ENCODE assay signal across 8 mouse cellular contexts in the genomic region with DNA sequence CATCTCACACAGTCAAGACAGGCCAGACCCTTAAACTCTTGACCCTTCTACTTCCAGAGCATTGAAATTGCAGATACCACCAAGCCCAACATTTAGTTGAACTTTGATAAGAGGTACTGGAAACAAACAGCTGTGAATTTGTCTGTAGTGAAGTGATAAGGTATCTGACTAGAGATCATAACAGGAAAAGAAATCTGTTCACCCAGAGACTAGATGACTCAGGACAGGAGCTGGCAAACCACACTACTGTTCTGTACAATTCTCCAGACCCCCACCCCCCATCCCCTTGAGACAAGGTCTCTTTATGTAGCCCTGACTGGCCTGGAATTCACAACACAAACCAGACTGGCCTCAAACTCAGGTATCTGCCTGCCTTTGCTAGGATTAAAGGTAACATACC. TPM values are rescaled to one million over a fixed set of nuclear protein-coding genes. Genes with fewer than 3 reads are reported as not detected.
DNase-seq lines count a peak whose midpoint lies in the region; ATAC-seq and TF ChIP-seq lines count a peak whose summit lies in the region.

No protein-coding gene starts in this region.

- no peaks in the 10 kb centered on the region for H3K27me3 ChIP-seq in kidney, embryonic 14.5 days (ENCODE audit: control insufficient read depth, insufficient read depth, low read length)
- H3K27me3 ChIP-seq in hindbrain, embryonic 16.5 days (replicated peaks; ENCODE audit: control insufficient read depth, insufficient read depth, low read length) = no peaks in the 10 kb centered on the region
- H3K27me3 ChIP-seq in midbrain, postnatal 0 days (ENCODE audit: insufficient read depth, low read length) = no peaks in the 10 kb centered on the region

- H3K9me3 ChIP-seq in kidney, embryonic 14.5 days (ENCODE audit: control insufficient read depth, low read length) = no peaks in the 10 kb centered on the region
- no peaks in the 10 kb centered on the region for H3K9me3 ChIP-seq in hindbrain, embryonic 16.5 days (ENCODE audit: control insufficient read depth, low read length)
- no peaks in the 10 kb centered on the region for H3K9me3 ChIP-seq in midbrain, postnatal 0 days (ENCODE audit: low read length)

- intact Hi-C loops in left cerebral cortex, postnatal 10 days (cut with DNase I) = no loop called here

- TF ChIP-seq POLR2A in bone marrow macrophage, adult 2 months (IDR thresholded peaks at IDR 0.05; ENCODE audit: borderline replicate concordance, low read depth, low read length) = no peak

- peak overlapping the region; percentile 85; the same call in 1 of the 2 replicates for H3K4me3 ChIP-seq in kidney, embryonic 14.5 days (ENCODE audit: low read length)
- peak overlapping the region; percentile 9; the same call in 1 of the 2 replicates for H3K4me3 ChIP-seq in bone marrow macrophage, adult 2 months (ENCODE audit: insufficient read depth, low read length)
- peak overlapping the region; percentile 4; the same call in 1 of the 2 replicates for H3K4me3 ChIP-seq in hindbrain, embryonic 16.5 days (ENCODE audit: low read length)
- H3K4me3 ChIP-seq in midbrain, postnatal 0 days (ENCODE audit: low read depth, low read length) = 0 out of 2 replicates have a peak overlapping the region, but pooled peaks have one; percentile 73

- H3K27ac ChIP-seq in kidney, embryonic 14.5 days (ENCODE audit: low read depth, low read length) = no peak overlapping the region
- H3K27ac ChIP-seq in bone marrow macrophage, adult 2 months (ENCODE audit: insufficient read depth, low read depth, low read length) = no peak overlapping the region
- H3K27ac ChIP-seq in hindbrain, embryonic 16.5 days (ENCODE audit: low read depth, low read length) = no peak overlapping the region
- no peak overlapping the region for H3K27ac ChIP-seq in midbrain, postnatal 0 days (ENCODE audit: low read depth, low read length)

- ATAC-seq in kidney, embryonic 14.5 days (ENCODE audit: low FRiP score, low TSS enrichment) = no peak
- ATAC-seq in hindbrain, embryonic 16.5 days = no peak
- ATAC-seq in midbrain, postnatal 0 days (ENCODE audit: low FRiP score) = no peak

- H3K4me2 ChIP-seq in kidney, embryonic 14.5 days (replicated peaks; ENCODE audit: low read depth, low read length) = peak overlapping the region; percentile 50
- peak overlapping the region; percentile 60 for H3K4me2 ChIP-seq in hindbrain, embryonic 16.5 days (ENCODE audit: low read length)
- peak overlapping the region; percentile 57 for H3K4me2 ChIP-seq in midbrain, postnatal 0 days (ENCODE audit: low read depth, low read length, poor library complexity, severe bottlenecking)

- no peak overlapping the region; the same call in 1 of the 2 replicates for H3K9ac ChIP-seq in kidney, embryonic 14.5 days (ENCODE audit: low read depth, low read length)
- H3K9ac ChIP-seq in hindbrain, embryonic 16.5 days (ENCODE audit: low read depth, low read length) = no peak overlapping the region; the same call in 1 of the 2 replicates
- no peak overlapping the region for H3K9ac ChIP-seq in midbrain, postnatal 0 days (replicated peaks; ENCODE audit: low read length, poor library complexity, severe bottlenecking)

- peaks cover 15% of the 10 kb centered on the region; the same call in 1 of the 2 replicates for H3K4me1 ChIP-seq in kidney, embryonic 14.5 days (ENCODE audit: control insufficient read depth, insufficient read depth, low read length)
- H3K4me1 ChIP-seq in bone marrow macrophage, adult 2 months (ENCODE audit: control insufficient read depth, insufficient read depth, low read length) = peaks cover 10% of the 10 kb centered on the region
- H3K4me1 ChIP-seq in hindbrain, embryonic 16.5 days (ENCODE audit: control insufficient read depth, insufficient read depth, low read depth, low read length) = peaks cover 23% of the 10 kb centered on the region
- 0 out of 2 replicates have a peak, but pooled peaks cover 3% of the 10 kb centered on the region for H3K4me1 ChIP-seq in midbrain, postnatal 0 days (ENCODE audit: insufficient read depth, low read length)

- DNase-seq in kidney, adult 8-10 months = no peak
- DNase-seq in midbrain, postnatal 0 days (ENCODE audit: low spot score) = no peak
- no peak for DNase-seq in left cerebral cortex, postnatal 10 days (ENCODE audit: extremely low spot score in 1 of 2, low spot score in 2 of 2)
- DNase-seq in urinary bladder, postnatal 10 days (ENCODE audit: low spot score) = no peak
- no peak for DNase-seq in T-cell, adult 2 months (ENCODE audit: low spot score)

- peaks cover 35% of the 10 kb centered on the region for H3K36me3 ChIP-seq in kidney, embryonic 14.5 days (ENCODE audit: control insufficient read depth, insufficient read depth, low read length)
- peaks cover 20% of the 10 kb centered on the region for H3K36me3 ChIP-seq in hindbrain, embryonic 16.5 days (ENCODE audit: control insufficient read depth, insufficient read depth, low read length)
- peaks cover 16% of the 10 kb centered on the region for H3K36me3 ChIP-seq in midbrain, postnatal 0 days (ENCODE audit: insufficient read depth, low read length)

- no peak for TF ChIP-seq CTCF in bone marrow macrophage, adult 2 months (IDR thresholded peaks at IDR 0.05; ENCODE audit: low read depth, low read length)
- TF ChIP-seq CTCF in midbrain, postnatal 0 days (IDR thresholded peaks at IDR 0.05) = no peak

RNA-seq across cellular contexts. Expression of gene Rsrc2, which starts 3.0 kb away (rescaled TPM):
- polyA plus RNA-seq in kidney, embryonic 14.5 days (2014; fragmentation: Nextera tagmentation; extraction: Ambion mirVana) = 128 and 153 TPM in 2 replicates
- 116 and 123 TPM in 2 replicates for polyA plus RNA-seq in bone marrow macrophage, adult 2 months (2012; ENCODE audit: insufficient read depth, insufficient read length, missing spikeins)
- 106 and 111 TPM in 2 replicates for polyA plus RNA-seq in hindbrain, embryonic 16.5 days (2015; fragmentation: Nextera tagmentation; extraction: Ambion mirVana)
- 41.9 and 71.9 TPM in 2 replicates for total RNA-seq in midbrain, postnatal 0 days (2014; rRNA removed)
- 117 and 133 TPM in 2 replicates for polyA plus RNA-seq in midbrain, postnatal 0 days (2015; fragmentation: Nextera tagmentation; extraction: Ambion mirVana)
- 10 to 100 TPM; 75.6 to 80.5 TPM for total RNA-seq in left cerebral cortex, postnatal 10 days (2021)

RNA-seq across cellular contexts. Expression of gene Kntc1, which starts 3.3 kb away (rescaled TPM):
- polyA plus RNA-seq in kidney, embryonic 14.5 days (2014; fragmentation: Nextera tagmentation; extraction: Ambion mirVana) = 33.7 and 35.9 TPM in 2 replicates
- 13.9 and 19.6 TPM in 2 replicates for polyA plus RNA-seq in bone marrow macrophage, adult 2 months (2012; ENCODE audit: insufficient read depth, insufficient read length, missing spikeins)
- 4.5 and 5.8 TPM in 2 replicates for polyA plus RNA-seq in hindbrain, embryonic 16.5 days (2015; fragmentation: Nextera tagmentation; extraction: Ambion mirVana)
- total RNA-seq in midbrain, postnatal 0 days (2014; rRNA removed) = 2.7 and 9.5 TPM in 2 replicates
- 1.8 and 3.0 TPM in 2 replicates for polyA plus RNA-seq in midbrain, postnatal 0 days (2015; fragmentation: Nextera tagmentation; extraction: Ambion mirVana)
- 1 to 10 TPM; 2.6 to 2.8 TPM for total RNA-seq in left cerebral cortex, postnatal 10 days (2021)

RNA-seq across cellular contexts. Expression of gene Zcchc8, which starts 25.4 kb away (rescaled TPM):
- polyA plus RNA-seq in kidney, embryonic 14.5 days (2014; fragmentation: Nextera tagmentation; extraction: Ambion mirVana) = 75.3 and 101 TPM in 2 replicates
- 92.1 and 95.1 TPM in 2 replicates for polyA plus RNA-seq in bone marrow macrophage, adult 2 months (2012; ENCODE audit: insufficient read depth, insufficient read length, missing spikeins)
- 48.6 and 58.6 TPM in 2 replicates for polyA plus RNA-seq in hindbrain, embryonic 16.5 days (2015; fragmentation: Nextera tagmentation; extraction: Ambion mirVana)
- 29.6 and 40.6 TPM in 2 replicates for total RNA-seq in midbrain, postnatal 0 days (2014; rRNA removed)
- polyA plus RNA-seq in midbrain, postnatal 0 days (2015; fragmentation: Nextera tagmentation; extraction: Ambion mirVana) = 41.9 and 46.3 TPM in 2 replicates
- total RNA-seq in left cerebral cortex, postnatal 10 days (2021) = 10 to 100 TPM; 45.0 to 47.6 TPM

Comparison
In these comparisons a context has a peak if more than half of its experiments do, and no peak if none do; other contexts are left out.
1. H3K4me3 ChIP-seq: peak in every context shown above with its lines; median percentile 85 in kidney, embryonic 14.5 days; 73 in midbrain, postnatal 0 days; 9 in bone marrow macrophage, adult 2 months; 4 in hindbrain, embryonic 16.5 days.